Mouse (Mus musculus) CH12.LX (cell line): ENCODE measurements around the gene Cep63.

ENCODE experiments used
- BHLHE40 ChIP-seq: IDR thresholded peaks from 2 replicates; pipeline ENCODE4 v1.6.1; 2011; ENCODE audit warnings: mild to moderate bottlenecking, low read depth, low read length, improper control_type of control experiment
- CTCF ChIP-seq, 2 experiments: IDR thresholded peaks in 1 of 2; conservative IDR thresholded peaks in 1 of 2; 2 replicates each; pipeline ENCODE4 v1.5.1; 2011 to 2012; ENCODE audit warnings: low read depth in 2 of 2, low read length in 2 of 2, improper control_type of control experiment in 1 of 2, inconsistent platforms in 1 of 2, mild to moderate bottlenecking in 1 of 2, moderate library complexity in 1 of 2
- EP300 ChIP-seq: IDR thresholded peaks from 2 replicates; pipeline ENCODE4 v1.6.1; 2011; ENCODE audit warnings: low read length, improper control_type of control experiment
- MXI1 ChIP-seq: IDR thresholded peaks from 2 replicates; pipeline ENCODE4 v1.6.1; 2011; ENCODE audit warnings: mild to moderate bottlenecking, low read depth, low read length, improper control_type of control experiment
- NELFE ChIP-seq: IDR thresholded peaks from 2 replicates; pipeline ENCODE4 v1.6.1; 2011; ENCODE audit warnings: low read depth, low read length, improper control_type of control experiment
- NRF1 ChIP-seq: IDR thresholded peaks from 2 replicates; pipeline ENCODE4 v1.6.1; 2014; ENCODE audit warnings: low read depth, mild to moderate bottlenecking, inconsistent platforms, low read length, improper control_type of control experiment, moderate library complexity
- PAX5 ChIP-seq: IDR thresholded peaks from 2 replicates; pipeline ENCODE4 v1.6.1; 2012; ENCODE audit warnings: low read length, inconsistent platforms, mixed read lengths
- POLR2A ChIP-seq: IDR thresholded peaks from 2 replicates; pipeline ENCODE4 v1.6.1; 2011; ENCODE audit warnings: low read depth, mild to moderate bottlenecking, improper control_type of control experiment, low read length
- POLR2AphosphoS2 ChIP-seq: IDR thresholded peaks from 2 replicates; pipeline ENCODE4 v1.6.1; 2011; ENCODE audit warnings: low read depth, low read length, improper control_type of control experiment

- TF ChIP-seq MXI1 (no peak), PAX5 (no peak), POLR2AphosphoS2 (no peak), NRF1 (no peak), CTCF (conservative IDR thresholded peaks at IDR 0.05 in 1 of 2, IDR thresholded peaks at IDR 0.05 in 1 of 2; ENCODE audit: low read depth in 2 of 2, low read length in 2 of 2) (no peak), POLR2A (no peak), NELFE (no peak), BHLHE40 (no peak), EP300 (no peak)
Observed at GRCm38 (mm10) chr9:102649917-102650527, 23.7 kb upstream of the Cep63 start.
